Mouse (Mus musculus): Measurements from ENCODE around the gene AU022252. TPM values are rescaled to one million over a fixed set of nuclear protein-coding genes. Genes with fewer than 3 reads are reported as not detected.

Gene AU022252
- total RNA-seq, 2 experiments from 2014 or later = 29.7 to 36.2 TPM

GRCm38 (mm10) chr4:119244468-119245240, 12.1 kb upstream of the AU022252 start:
- DNase-seq = no peak
- intact Hi-C loops (cut with DNase I) = no loop called here

GRCm38 (mm10) chr4:119242571-119242970, 10.1 kb upstream of the AU022252 start:
- intact Hi-C loops (cut with DNase I) = no loop called here
- DNase-seq = no peak

DNA sequence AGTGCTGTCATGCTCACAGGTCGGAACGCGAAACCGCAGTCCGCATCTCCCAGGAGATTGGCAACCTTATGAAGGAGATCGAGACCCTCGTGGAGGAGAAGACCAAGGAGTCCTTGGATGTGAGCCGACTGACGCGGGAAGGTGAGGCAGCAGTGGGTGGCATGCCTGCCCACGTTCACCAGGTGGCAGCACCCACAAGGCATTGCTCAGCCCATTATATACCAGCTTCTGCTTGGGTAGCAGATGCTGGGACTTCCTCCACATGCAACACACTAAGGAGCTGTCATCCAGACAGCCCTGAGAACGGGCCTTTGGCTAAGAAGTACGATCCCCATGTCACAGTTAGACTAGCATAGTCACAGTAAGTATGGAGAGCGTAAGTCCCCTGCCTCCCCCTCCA, 9.2 kb upstream of the AU022252 start:
- intact Hi-C loops (cut with DNase I) = no loop called here

GRCm38 (mm10) chr4:119239181-119239682, 6.7 kb upstream of the AU022252 start:
- intact Hi-C loops (cut with DNase I) = no loop called here
- no peak for DNase-seq

More for the DNA sequence above, 9.2 kb upstream of the AU022252 start:
- peak; percentile 51 for DNase-seq

GRCm38 (mm10) chr4:119238661-119239060, 6.1 kb upstream of the AU022252 start:
- intact Hi-C loops (cut with DNase I) = no loop called here
- no peak for DNase-seq

- intact Hi-C loops (cut with DNase I) = no loop called here
- DNase-seq = no peak
Measured at GRCm38 (mm10) chr4:119234348-119234747, 1.8 kb upstream of the AU022252 start.

- intact Hi-C loops (cut with DNase I) = no loop called here
- peak; percentile 48 for DNase-seq
Measured at GRCm38 (mm10) chr4:119233256-119233901, 867 bp upstream of the AU022252 start.

DNA sequence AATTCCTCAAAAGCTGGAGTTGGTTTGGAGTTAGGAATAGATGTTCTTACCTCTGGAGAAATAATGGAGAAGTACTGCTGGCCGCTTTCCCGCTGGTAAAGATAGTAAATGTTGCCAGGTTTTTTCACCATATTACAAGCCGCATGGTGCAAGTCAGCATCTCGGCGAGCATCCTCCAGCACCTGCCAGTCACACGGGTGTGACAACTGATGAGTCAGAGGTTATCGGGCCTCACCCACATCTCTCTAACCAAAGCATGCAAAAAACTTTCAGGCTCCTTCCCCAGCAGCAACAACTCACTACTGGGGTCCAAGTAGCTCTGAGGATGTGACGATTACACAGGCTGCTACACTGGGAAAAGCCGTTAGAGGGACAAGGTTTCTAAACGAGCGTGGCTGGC, 5.8 kb downstream of the AU022252 start:
- intact Hi-C loops (cut with DNase I) = no loop called here
- DNase-seq = no peak

- no peak for DNase-seq
Measured at GRCm38 (mm10) chr4:119225719-119226118, 6.8 kb downstream of the AU022252 start.

DNA sequence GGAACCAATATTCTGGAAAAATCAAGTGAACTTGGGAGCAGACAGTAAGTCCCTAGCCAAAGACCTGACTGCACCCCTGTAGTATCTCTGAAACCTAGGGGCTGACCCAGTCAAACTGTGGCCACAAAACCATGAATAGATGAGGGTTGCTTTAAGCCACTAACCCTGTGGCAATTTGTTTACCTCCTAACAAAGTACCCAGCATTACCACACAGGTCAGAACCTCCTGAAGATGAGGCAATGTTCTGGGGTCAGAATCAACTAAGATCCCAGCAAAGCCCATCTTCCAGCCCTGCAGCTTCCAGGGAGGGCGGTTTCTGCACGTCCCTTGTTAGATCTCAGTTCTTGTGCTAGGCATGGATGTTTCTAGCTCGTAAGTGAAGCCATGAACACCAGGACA, 8.0 kb downstream of the AU022252 start:
- DNase-seq = no peak
- intact Hi-C loops (cut with DNase I) = no loop called here

More at GRCm38 (mm10) chr4:119225719-119226118, 6.8 kb downstream of the AU022252 start:
- intact Hi-C loops (cut with DNase I) = no loop called here

DNA sequence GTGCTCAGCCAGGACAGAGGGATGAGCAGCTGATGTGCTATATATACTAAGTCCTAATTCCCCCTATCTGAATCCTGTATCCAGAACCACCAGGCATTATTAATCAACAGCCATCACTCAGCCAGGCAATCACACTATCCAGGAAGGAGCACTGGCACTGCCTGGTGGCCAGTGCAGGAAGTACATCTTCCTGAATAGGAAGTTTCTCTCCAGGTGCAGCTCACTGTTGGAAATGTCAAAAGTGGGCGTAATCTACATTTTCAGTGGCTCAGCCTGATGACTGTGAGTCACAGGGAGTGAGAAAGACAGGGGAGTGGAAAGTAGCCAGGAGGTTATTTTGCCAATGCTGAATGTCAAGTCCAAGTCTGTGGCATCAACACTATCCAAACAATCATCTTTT, 8.8 kb downstream of the AU022252 start:
- DNase-seq = no peak
- intact Hi-C loops (cut with DNase I) = no loop called here

DNA sequence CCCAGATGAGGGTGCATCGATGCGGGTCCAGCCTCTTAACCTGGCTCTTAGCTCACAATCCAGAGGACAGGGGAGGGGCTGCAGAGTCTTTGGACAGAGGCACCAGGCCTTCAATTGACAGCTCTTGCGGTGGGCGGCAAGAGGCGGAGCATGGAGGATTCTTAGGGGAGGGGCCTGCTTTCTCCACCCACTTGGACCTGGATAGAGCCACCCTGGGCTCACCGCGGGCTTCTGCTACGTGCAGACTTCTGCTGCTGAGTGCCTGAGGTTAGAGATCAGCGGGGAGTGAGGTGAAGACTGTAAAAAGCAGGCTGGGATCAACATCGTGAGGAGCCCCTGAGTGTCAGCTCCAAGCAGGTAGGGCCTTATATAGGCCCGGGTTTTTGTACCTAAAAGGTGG, 14.3 kb downstream of the AU022252 start, which contains the start of gene Tmem269:
Gene Tmem269 (minus strand): TSS at position 49 of the 400 bp plus-strand sequence.
- intact Hi-C loops (cut with DNase I) = no loop called here
- DNase-seq = no peak

- intact Hi-C loops (cut with DNase I) = no loop called here
- no peak for DNase-seq
Measured at GRCm38 (mm10) chr4:119216667-119217066, 15.8 kb downstream of the AU022252 start.

DNA sequence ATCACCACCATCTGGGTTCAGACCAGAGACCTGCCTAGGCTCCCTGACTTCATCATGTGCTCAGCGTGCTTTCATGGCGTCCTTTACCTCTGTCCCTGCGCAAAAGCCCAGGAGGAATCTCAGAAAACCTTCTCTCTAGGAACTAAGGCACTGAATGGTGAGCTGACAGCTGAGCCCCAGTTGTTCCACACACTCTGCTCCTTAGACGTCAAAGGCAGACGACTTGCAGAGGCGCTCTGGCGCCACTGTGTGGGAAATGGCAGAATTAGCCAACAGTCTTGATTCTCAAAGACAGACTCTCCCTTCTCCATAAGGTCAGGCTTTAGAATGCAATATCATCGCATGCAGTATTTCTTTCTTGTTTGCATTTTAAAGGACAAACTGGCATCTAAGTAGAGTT, 27.8 kb downstream of the AU022252 start:
- peak; percentile 64 for DNase-seq
- intact Hi-C loops (cut with DNase I) = no loop called here

DNA sequence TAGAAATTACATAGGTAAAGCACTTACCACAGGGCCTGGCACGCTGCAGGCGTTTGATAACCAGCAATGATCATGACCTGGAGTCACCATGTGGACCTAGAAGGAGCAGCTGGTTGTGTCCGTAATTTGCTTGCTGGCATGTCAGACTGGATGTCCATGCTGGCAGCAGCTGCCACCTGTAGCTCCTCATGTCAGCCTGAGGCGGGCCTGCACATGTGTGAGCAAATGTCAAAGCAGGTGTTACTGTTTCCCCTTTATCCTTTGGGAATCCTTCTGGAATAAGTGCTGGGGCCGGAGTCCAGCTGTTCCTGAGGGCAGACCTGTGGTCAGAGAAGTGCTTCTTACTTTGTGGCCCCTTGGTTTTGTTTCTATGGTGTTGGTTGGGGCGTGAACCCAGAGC, 34.4 kb downstream of the AU022252 start:
- intact Hi-C loops (cut with DNase I) = no loop called here
- no peak for DNase-seq

- intact Hi-C loops (cut with DNase I) = no loop called here
- DNase-seq = no peak
Measured at GRCm38 (mm10) chr4:119195582-119196320, 36.8 kb downstream of the AU022252 start.

GRCm38 (mm10) chr4:119194909-119195581, 37.5 kb downstream of the AU022252 start, which contains the start of gene Svbp:
Gene Svbp (plus strand): TSS chr4:119195306.
- DNase-seq = peak; percentile 94
- intact Hi-C loops (cut with DNase I) = no loop called here

- no peak for DNase-seq
- intact Hi-C loops (cut with DNase I) = no loop called here
Measured at GRCm38 (mm10) chr4:119192757-119193156, 39.8 kb downstream of the AU022252 start.

- no peak for DNase-seq
- intact Hi-C loops (cut with DNase I) = no loop called here
Measured at GRCm38 (mm10) chr4:119191273-119191672, 41.2 kb downstream of the AU022252 start.

GRCm38 (mm10) chr4:119190618-119191017, 41.9 kb downstream of the AU022252 start:
- no peak for DNase-seq

DNA sequence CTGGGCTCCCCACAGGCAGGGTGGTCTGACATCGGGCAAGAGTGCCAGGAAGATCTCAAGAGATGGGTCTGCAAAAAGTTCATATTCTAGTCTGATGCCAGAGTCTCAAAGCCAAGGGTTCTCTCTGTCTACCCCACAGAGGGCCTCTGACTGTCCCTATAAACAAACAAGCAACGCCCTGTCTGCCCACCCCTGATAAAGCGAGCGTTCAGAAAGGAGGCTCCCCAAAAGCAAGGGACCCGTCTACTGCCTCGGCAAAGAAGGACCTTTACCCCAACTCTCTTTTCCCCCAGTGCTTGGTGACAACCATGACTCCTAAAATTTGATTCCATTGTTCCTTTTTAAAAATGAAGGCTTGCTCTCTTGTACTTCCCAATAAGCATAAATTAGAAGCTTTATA, 42.6 kb downstream of the AU022252 start, which contains the start of gene Ermap:
Gene Ermap (minus strand): TSS at position 148 of the 400 bp plus-strand sequence.
- no peak for DNase-seq
- intact Hi-C loops (cut with DNase I) = no loop called here

More at GRCm38 (mm10) chr4:119190618-119191017, 41.9 kb downstream of the AU022252 start:
- intact Hi-C loops (cut with DNase I) = no loop called here
